Mouse (Mus musculus): ENCODE measurements around the gene Aurka. TPM values are rescaled to one million over a fixed set of nuclear protein-coding genes. Genes with fewer than 3 reads are reported as not detected.
A peak's percentile ranks its signal among the peaks of the same experiment; 100 is the strongest.

The Aurka gene
- 8.4 and 11.9 TPM in 2 replicates for polyA plus RNA-seq (2014; fragmentation: Nextera tagmentation; extraction: Ambion mirVana)

DNA sequence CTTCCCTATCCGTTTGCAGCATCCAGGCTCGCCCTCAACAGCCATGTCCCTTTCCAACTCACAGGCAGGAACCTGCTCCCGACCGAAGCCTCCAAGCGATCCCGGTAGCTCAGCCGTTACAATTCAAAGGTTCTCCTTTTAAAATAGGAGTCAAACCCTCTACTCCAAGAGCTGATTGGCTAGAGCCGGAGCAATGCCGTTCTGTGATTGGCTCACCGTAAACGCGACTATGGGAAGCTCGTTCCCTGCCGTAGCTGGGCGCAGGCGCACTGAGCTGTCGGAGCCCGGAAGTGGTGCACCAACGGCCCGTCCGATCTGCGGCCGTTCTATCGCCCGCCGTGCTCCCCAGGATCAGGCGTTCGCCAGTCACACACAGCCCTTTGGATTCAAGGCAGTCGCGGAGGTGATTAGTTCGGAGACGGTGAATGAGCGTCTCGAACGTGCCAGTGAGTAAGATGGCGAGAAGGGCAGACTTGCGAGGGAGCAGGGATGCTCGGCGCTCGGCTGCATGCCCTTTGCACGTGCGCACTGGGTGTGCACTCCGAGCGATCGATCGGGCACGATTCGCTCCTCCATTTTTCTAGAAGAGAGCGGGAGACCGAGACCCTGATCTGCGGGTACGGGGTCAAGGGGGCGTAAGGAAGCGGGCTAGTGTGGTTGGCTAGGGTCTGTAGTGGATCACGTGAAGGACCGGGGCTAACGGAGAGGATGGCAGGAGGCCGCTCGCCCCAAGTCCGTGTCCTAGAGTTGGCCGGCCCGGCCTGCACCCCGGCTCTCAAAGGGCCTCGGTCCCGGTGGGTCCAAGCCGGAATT is at the start of gene Aurka, which contains the start of gene Cstf1:
Gene Aurka (minus strand): TSS at position 125 of the 813 bp plus-strand sequence.
Gene Cstf1 (plus strand): TSS at position 271 of the 813 bp plus-strand sequence.
- Histone ChIP-seq H3K9ac (replicated peaks; ENCODE audit: low read depth, low read length) (peak within 1 kb of the TSS; percentile 88), H3K9me3 (ENCODE audit: control insufficient read depth, low read length) (no peaks in the 10 kb centered on the region), H3K4me3 (ENCODE audit: low read depth, low read length) (peak within 1 kb of the TSS; percentile 91), H3K4me2 (ENCODE audit: low read depth, low read length) (peak within 1 kb of the TSS; percentile 77), H3K27me3 (ENCODE audit: control insufficient read depth, insufficient read depth, low read length) (no peaks in the 10 kb centered on the region), H3K27ac (ENCODE audit: low read depth, low read length) (peak within 1 kb of the TSS; percentile 82), H3K4me1 (ENCODE audit: control insufficient read depth, insufficient read depth, low read length) (0 out of 2 replicates have a peak, but pooled peaks cover 7% of the 10 kb centered on the region), H3K36me3 (ENCODE audit: control insufficient read depth, insufficient read depth, low read length) (peaks cover 18% of the 10 kb centered on the region)
- WGBS: under 1% methylated on average over 66 of the region's 66 CpGs
- ATAC-seq (ENCODE audit: low read depth): peak; percentile 99

DNA sequence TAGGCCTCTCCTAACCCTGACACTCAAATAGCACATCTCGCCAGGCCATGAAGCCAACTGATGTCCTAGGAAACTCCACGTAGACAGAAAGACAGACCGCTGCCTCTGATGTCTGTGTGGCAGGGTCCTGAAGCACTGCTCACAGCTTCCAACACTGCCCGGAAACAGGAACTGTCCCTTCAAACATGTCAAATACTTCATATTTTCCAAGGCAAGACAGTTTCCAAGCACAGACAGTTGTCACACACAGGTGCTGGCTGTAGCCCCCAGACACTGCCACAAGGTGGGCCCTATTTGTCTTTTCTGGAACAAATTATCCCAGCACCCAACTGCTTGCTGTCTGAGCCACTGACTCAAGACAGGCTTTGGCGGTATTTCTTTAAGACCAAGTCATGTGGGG is 47.9 kb upstream of the Aurka start:
- no peak overlapping the region for H3K27ac ChIP-seq (ENCODE audit: low read depth, low read length)
- no peaks in the 10 kb centered on the region for H3K36me3 ChIP-seq (ENCODE audit: control insufficient read depth, insufficient read depth, low read length)
- H3K27me3 ChIP-seq (ENCODE audit: control insufficient read depth, insufficient read depth, low read length): no peaks in the 10 kb centered on the region
- ATAC-seq (ENCODE audit: low read depth): no peak
- no peak overlapping the region for H3K4me3 ChIP-seq (ENCODE audit: low read depth, low read length)
- H3K9me3 ChIP-seq (ENCODE audit: control insufficient read depth, low read length): no peaks in the 10 kb centered on the region
- no peak overlapping the region for H3K9ac ChIP-seq (replicated peaks; ENCODE audit: low read depth, low read length)
- no peaks in the 10 kb centered on the region for H3K4me1 ChIP-seq (ENCODE audit: control insufficient read depth, insufficient read depth, low read length)
- no peak overlapping the region for H3K4me2 ChIP-seq (ENCODE audit: low read depth, low read length)
- 90% methylated on average over 5 of the region's 5 CpGs for whole genome bisulfite sequencing

DNA sequence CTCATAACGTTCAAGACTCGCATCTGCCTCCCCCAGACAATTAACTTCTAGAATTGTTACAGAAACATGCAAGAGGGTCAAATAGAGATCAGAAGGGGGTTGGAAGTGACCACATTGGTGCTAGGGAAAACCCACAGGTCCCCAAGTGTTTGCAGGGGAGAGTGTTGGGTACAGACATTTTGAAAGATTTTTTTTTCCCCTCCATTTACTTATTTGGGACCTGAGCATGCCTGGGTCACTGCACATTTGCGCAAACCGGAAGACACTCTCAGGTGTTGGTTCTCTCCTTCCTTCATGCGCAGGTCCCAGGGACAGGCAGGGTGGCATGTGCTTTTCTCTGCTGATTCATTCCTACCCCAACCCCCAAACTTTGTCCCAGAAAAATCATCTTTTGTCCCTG is 46.5 kb upstream of the Aurka start:
- Histone ChIP-seq H3K9me3 (ENCODE audit: control insufficient read depth, low read length) (no peaks in the 10 kb centered on the region), H3K9ac (replicated peaks; ENCODE audit: low read depth, low read length) (no peak overlapping the region), H3K27me3 (ENCODE audit: control insufficient read depth, insufficient read depth, low read length) (no peaks in the 10 kb centered on the region), H3K4me3 (ENCODE audit: low read depth, low read length) (no peak overlapping the region), H3K4me1 (ENCODE audit: control insufficient read depth, insufficient read depth, low read length) (0 out of 2 replicates have a peak, but pooled peaks cover 3% of the 10 kb centered on the region), H3K36me3 (ENCODE audit: control insufficient read depth, insufficient read depth, low read length) (no peaks in the 10 kb centered on the region), H3K4me2 (ENCODE audit: low read depth, low read length) (no peak overlapping the region), H3K27ac (ENCODE audit: low read depth, low read length) (no peak overlapping the region)
- ATAC-seq (ENCODE audit: low read depth): no peak
- 87% methylated on average over 5 of the region's 5 CpGs for WGBS

DNA sequence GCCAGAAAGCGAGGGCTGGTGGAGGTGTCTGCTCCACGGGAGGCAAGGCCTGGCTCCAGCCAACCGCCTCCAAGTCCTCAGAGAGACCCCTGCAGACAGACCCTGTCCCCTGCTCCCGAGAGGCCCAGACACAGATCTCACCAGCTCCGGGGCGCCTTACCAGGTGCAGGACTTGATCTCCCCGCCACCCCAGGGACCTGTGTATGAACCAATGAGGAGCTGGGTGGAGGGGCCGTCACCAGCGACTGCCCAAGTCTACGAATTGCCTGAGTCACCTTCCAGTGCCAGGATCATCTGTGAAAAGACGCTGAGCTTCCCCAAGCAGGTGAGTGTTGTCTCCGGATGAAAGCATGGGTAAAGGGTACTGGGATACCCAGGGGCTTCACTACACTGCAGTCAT is 45.9 kb upstream of the Aurka start:
- Histone ChIP-seq H3K9ac (replicated peaks; ENCODE audit: low read depth, low read length) (no peak overlapping the region), H3K9me3 (ENCODE audit: control insufficient read depth, low read length) (no peaks in the 10 kb centered on the region), H3K4me1 (ENCODE audit: control insufficient read depth, insufficient read depth, low read length) (0 out of 2 replicates have a peak, but pooled peaks cover 3% of the 10 kb centered on the region), H3K36me3 (ENCODE audit: control insufficient read depth, insufficient read depth, low read length) (no peaks in the 10 kb centered on the region), H3K4me2 (ENCODE audit: low read depth, low read length) (no peak overlapping the region), H3K27me3 (ENCODE audit: control insufficient read depth, insufficient read depth, low read length) (no peaks in the 10 kb centered on the region), H3K27ac (ENCODE audit: low read depth, low read length) (no peak overlapping the region), H3K4me3 (ENCODE audit: low read depth, low read length) (no peak overlapping the region)
- ATAC-seq (ENCODE audit: low read depth): no peak
- WGBS: 65% methylated on average over 12 of the region's 12 CpGs

GRCm38 (mm10) chr2:172413894-172414293 is 43.6 kb upstream of the Aurka start:
- H3K36me3 ChIP-seq (ENCODE audit: control insufficient read depth, insufficient read depth, low read length): no peaks in the 10 kb centered on the region
- H3K9ac ChIP-seq (replicated peaks; ENCODE audit: low read depth, low read length): no peak overlapping the region
- H3K27me3 ChIP-seq (ENCODE audit: control insufficient read depth, insufficient read depth, low read length): no peaks in the 10 kb centered on the region
- 0 out of 2 replicates have a peak, but pooled peaks cover 3% of the 10 kb centered on the region for H3K4me1 ChIP-seq (ENCODE audit: control insufficient read depth, insufficient read depth, low read length)
- no peak overlapping the region for H3K4me3 ChIP-seq (ENCODE audit: low read depth, low read length)
- H3K27ac ChIP-seq (ENCODE audit: low read depth, low read length): no peak overlapping the region
- ATAC-seq (ENCODE audit: low read depth): no peak
- H3K9me3 ChIP-seq (ENCODE audit: control insufficient read depth, low read length): no peaks in the 10 kb centered on the region
- H3K4me2 ChIP-seq (ENCODE audit: low read depth, low read length): no peak overlapping the region
- WGBS: 54% methylated on average over 5 of the region's 5 CpGs

DNA sequence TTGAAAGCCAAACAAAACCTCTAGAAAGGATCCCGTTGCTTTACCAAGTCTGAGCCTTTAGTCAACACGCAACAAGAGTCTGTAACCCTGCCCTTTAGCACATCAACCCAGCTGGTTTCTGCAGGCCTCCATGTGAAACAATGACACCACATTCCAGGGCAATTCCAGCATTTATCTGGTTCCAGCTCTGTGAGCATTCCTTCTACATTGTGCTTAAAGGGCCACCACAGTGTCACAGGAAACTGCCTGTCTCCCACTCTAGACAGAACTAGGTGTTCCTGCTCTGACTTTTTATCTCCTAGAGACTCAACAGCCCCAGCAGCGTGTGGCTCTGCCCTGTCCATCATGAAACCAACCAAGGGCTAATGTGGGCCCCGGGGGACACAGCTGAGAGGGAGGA is 42.9 kb upstream of the Aurka start:
- ATAC-seq (ENCODE audit: low read depth): no peak
- H3K4me2 ChIP-seq (ENCODE audit: low read depth, low read length): no peak overlapping the region
- WGBS: 34% methylated on average over 4 of the region's 4 CpGs
- H3K4me1 ChIP-seq (ENCODE audit: control insufficient read depth, insufficient read depth, low read length): 0 out of 2 replicates have a peak, but pooled peaks cover 3% of the 10 kb centered on the region
- H3K27ac ChIP-seq (ENCODE audit: low read depth, low read length): no peak overlapping the region
- H3K4me3 ChIP-seq (ENCODE audit: low read depth, low read length): no peak overlapping the region
- H3K9ac ChIP-seq (replicated peaks; ENCODE audit: low read depth, low read length): no peak overlapping the region
- H3K27me3 ChIP-seq (ENCODE audit: control insufficient read depth, insufficient read depth, low read length): no peaks in the 10 kb centered on the region
- no peaks in the 10 kb centered on the region for H3K36me3 ChIP-seq (ENCODE audit: control insufficient read depth, insufficient read depth, low read length)
- no peaks in the 10 kb centered on the region for H3K9me3 ChIP-seq (ENCODE audit: control insufficient read depth, low read length)

DNA sequence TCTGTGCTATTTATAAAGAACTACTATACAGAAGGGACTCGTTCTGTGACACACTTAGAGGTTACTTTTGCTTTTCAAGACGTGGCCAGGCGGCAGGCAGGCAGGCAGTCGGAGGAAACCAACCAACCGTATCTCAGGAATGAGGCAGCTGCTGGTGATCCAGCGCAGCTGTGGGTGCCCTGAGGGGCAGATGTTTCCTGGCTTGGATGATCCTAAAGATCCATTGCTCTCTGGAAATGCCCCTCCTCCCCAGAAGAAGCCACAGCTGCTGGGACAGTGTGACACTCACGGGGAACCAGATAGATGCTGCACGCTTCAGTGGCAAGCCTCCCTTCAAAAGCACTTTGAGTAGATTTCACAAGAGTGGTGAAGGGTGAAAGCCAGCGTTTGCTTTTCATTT is 42.1 kb upstream of the Aurka start:
- no peaks in the 10 kb centered on the region for H3K36me3 ChIP-seq (ENCODE audit: control insufficient read depth, insufficient read depth, low read length)
- H3K4me2 ChIP-seq (ENCODE audit: low read depth, low read length): no peak overlapping the region
- ATAC-seq (ENCODE audit: low read depth): peak; percentile 68; the same call in 1 of the 2 replicates
- H3K4me1 ChIP-seq (ENCODE audit: control insufficient read depth, insufficient read depth, low read length): 0 out of 2 replicates have a peak, but pooled peaks cover 3% of the 10 kb centered on the region
- 21% methylated on average over 9 of the region's 9 CpGs for WGBS
- no peak overlapping the region for H3K27ac ChIP-seq (ENCODE audit: low read depth, low read length)
- no peak overlapping the region for H3K4me3 ChIP-seq (ENCODE audit: low read depth, low read length)
- H3K9me3 ChIP-seq (ENCODE audit: control insufficient read depth, low read length): no peaks in the 10 kb centered on the region
- H3K9ac ChIP-seq (replicated peaks; ENCODE audit: low read depth, low read length): no peak overlapping the region
- no peaks in the 10 kb centered on the region for H3K27me3 ChIP-seq (ENCODE audit: control insufficient read depth, insufficient read depth, low read length)

DNA sequence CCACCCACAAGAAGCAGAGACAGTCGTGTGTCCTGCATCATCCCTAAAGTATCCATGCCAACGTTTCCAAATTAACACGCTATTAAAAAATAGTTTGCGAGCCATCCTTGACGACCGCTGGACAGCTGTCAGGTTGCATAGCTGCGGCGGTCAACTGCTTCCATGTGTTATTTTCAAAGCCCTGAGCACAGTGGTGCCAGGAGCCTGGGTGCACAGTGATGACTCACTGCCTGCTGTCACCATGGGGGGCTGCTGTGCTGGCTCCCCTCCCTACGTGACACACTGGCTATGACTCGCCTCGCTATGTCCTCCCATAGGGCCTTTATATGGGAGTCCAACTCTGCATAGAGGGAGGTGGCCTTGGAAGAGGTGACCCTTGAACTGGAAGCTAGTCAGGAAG is 40.8 kb upstream of the Aurka start:
- no peak for ATAC-seq (ENCODE audit: low read depth)
- H3K4me2 ChIP-seq (ENCODE audit: low read depth, low read length): no peak overlapping the region
- no peaks in the 10 kb centered on the region for H3K9me3 ChIP-seq (ENCODE audit: control insufficient read depth, low read length)
- WGBS: 79% methylated on average over 11 of the region's 11 CpGs
- H3K27ac ChIP-seq (ENCODE audit: low read depth, low read length): no peak overlapping the region
- no peak overlapping the region for H3K4me3 ChIP-seq (ENCODE audit: low read depth, low read length)
- no peak overlapping the region for H3K9ac ChIP-seq (replicated peaks; ENCODE audit: low read depth, low read length)
- 0 out of 2 replicates have a peak, but pooled peaks cover 3% of the 10 kb centered on the region for H3K4me1 ChIP-seq (ENCODE audit: control insufficient read depth, insufficient read depth, low read length)
- H3K27me3 ChIP-seq (ENCODE audit: control insufficient read depth, insufficient read depth, low read length): no peaks in the 10 kb centered on the region
- H3K36me3 ChIP-seq (ENCODE audit: control insufficient read depth, insufficient read depth, low read length): no peaks in the 10 kb centered on the region

DNA sequence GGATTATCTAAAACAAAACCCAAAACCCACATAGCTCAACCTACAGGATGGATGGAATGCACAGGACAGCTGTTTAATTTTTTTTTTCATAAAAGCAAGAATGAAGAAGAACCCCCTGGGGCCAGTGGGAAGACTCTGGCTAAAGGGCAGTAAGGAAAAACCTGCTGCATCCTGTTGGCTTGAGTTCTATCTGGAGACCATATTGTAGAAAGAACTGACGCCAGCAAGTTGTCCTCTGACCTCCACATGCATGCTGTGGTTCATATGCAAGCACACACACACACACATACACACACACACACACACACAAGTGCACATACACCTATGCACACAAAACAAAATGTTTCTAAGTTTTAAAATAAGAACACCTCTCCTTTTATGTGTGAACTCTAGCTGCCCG is 40.4 kb upstream of the Aurka start:
- H3K4me1 ChIP-seq (ENCODE audit: control insufficient read depth, insufficient read depth, low read length): 0 out of 2 replicates have a peak, but pooled peaks cover 3% of the 10 kb centered on the region
- no peak overlapping the region for H3K4me2 ChIP-seq (ENCODE audit: low read depth, low read length)
- H3K36me3 ChIP-seq (ENCODE audit: control insufficient read depth, insufficient read depth, low read length): no peaks in the 10 kb centered on the region
- no peak overlapping the region for H3K27ac ChIP-seq (ENCODE audit: low read depth, low read length)
- H3K9ac ChIP-seq (replicated peaks; ENCODE audit: low read depth, low read length): no peak overlapping the region
- WGBS: 87% methylated on average over 2 of the region's 2 CpGs
- H3K4me3 ChIP-seq (ENCODE audit: low read depth, low read length): no peak overlapping the region
- H3K9me3 ChIP-seq (ENCODE audit: control insufficient read depth, low read length): no peaks in the 10 kb centered on the region
- no peaks in the 10 kb centered on the region for H3K27me3 ChIP-seq (ENCODE audit: control insufficient read depth, insufficient read depth, low read length)
- no peak for ATAC-seq (ENCODE audit: low read depth)

Measured in neural tube, embryonic 14.5 days (tissue).